ENCODE assay signal across 9 mouse cellular contexts in genomic region chr1:186204151-186204550, GRCm38 (mm10).
"Had no signal": no experiment of that assay in that cellular context is flagged by ENCODE, and none has a peak within 500 bp of the region (broad histone marks: within the 10 kb centered on the region; RNA-seq: fewer than 3 reads in every experiment).

No protein-coding gene starts in this region.

- ATAC-seq: liver, postnatal 0 days; lung, postnatal 0 days; midbrain, embryonic 13.5 days; midbrain, embryonic 15.5 days had no signal

- DNase-seq: liver, postnatal 0 days; lung, adult 2 months; right cerebral cortex, postnatal 14 days; thymus, adult 2 months; thymus, postnatal 25 days; thymus, postnatal 4 days had no signal
